Mouse (Mus musculus): ENCODE results near the gene Matn4. TPM values are rescaled to one million over a fixed set of nuclear protein-coding genes. Genes with fewer than 3 reads are reported as not detected.

The Matn4 gene
- polyA plus RNA-seq, 1 experiment from 2014 or later: 0.91 TPM

GRCm38 (mm10) chr2:164414167-164414566 lies 9.2 kb upstream of the Matn4 start:
- Histone ChIP-seq H3K27ac (ENCODE audit: low read depth, low read length) (no peak overlapping the region), H3K4me1 (replicated peaks; ENCODE audit: control insufficient read depth, insufficient read depth, low read length) (no peaks in the 10 kb centered on the region), H3K4me2 (replicated peaks; ENCODE audit: low read depth, low read length) (0 out of 2 replicates have a peak overlapping the region, but pooled peaks have one; percentile 23), H3K27me3 (ENCODE audit: control insufficient read depth, insufficient read depth, low read length) (peaks cover 14% of the 10 kb centered on the region), H3K9me3 (ENCODE audit: control insufficient read depth, low read length) (no peaks in the 10 kb centered on the region), H3K9ac (ENCODE audit: low read depth, low read length) (no peak overlapping the region), H3K4me3 (ENCODE audit: low read depth, low read length) (no peak overlapping the region), H3K36me3 (ENCODE audit: control insufficient read depth, insufficient read depth, low read length) (no peaks in the 10 kb centered on the region)
- DNase-seq (ENCODE audit: low spot score) (no peak), ATAC-seq (ENCODE audit: low FRiP score) (no peak)
- 23% methylated on average over 27 of the region's 28 CpGs for WGBS

- H3K4me1 ChIP-seq (replicated peaks; ENCODE audit: control insufficient read depth, insufficient read depth, low read length): peaks cover 4% of the 10 kb centered on the region; the same call in 1 of the 2 replicates
- DNase-seq (ENCODE audit: low spot score) (peak; percentile 85), ATAC-seq (ENCODE audit: low FRiP score) (no peak)
- H3K9me3 ChIP-seq (ENCODE audit: control insufficient read depth, low read length): no peaks in the 10 kb centered on the region
- H3K36me3 ChIP-seq (ENCODE audit: control insufficient read depth, insufficient read depth, low read length): no peaks in the 10 kb centered on the region
- no peak overlapping the region for H3K4me3 ChIP-seq (ENCODE audit: low read depth, low read length)
- no peak overlapping the region for H3K27ac ChIP-seq (ENCODE audit: low read depth, low read length)
- no peak overlapping the region for H3K4me2 ChIP-seq (replicated peaks; ENCODE audit: low read depth, low read length)
- WGBS: 2% methylated on average over 22 of the region's 22 CpGs
- H3K27me3 ChIP-seq (ENCODE audit: control insufficient read depth, insufficient read depth, low read length): peaks cover 66% of the 10 kb centered on the region
- H3K9ac ChIP-seq (ENCODE audit: low read depth, low read length): no peak overlapping the region
These were observed 2.7 kb upstream of the Matn4 start for GRCm38 (mm10) chr2:164407708-164408107.

- Histone ChIP-seq H3K36me3 (ENCODE audit: control insufficient read depth, insufficient read depth, low read length) (no peaks in the 10 kb centered on the region), H3K4me2 (replicated peaks; ENCODE audit: low read depth, low read length) (no peak overlapping the region), H3K9me3 (ENCODE audit: control insufficient read depth, low read length) (no peaks in the 10 kb centered on the region), H3K27me3 (ENCODE audit: control insufficient read depth, insufficient read depth, low read length) (peaks cover 85% of the 10 kb centered on the region), H3K4me1 (replicated peaks; ENCODE audit: control insufficient read depth, insufficient read depth, low read length) (peaks cover 4% of the 10 kb centered on the region; the same call in 1 of the 2 replicates), H3K9ac (ENCODE audit: low read depth, low read length) (no peak overlapping the region), H3K4me3 (ENCODE audit: low read depth, low read length) (no peak overlapping the region), H3K27ac (ENCODE audit: low read depth, low read length) (no peak overlapping the region)
- ATAC-seq (ENCODE audit: low FRiP score): no peak
- WGBS: 49% methylated on average over 5 of the region's 5 CpGs
- DNase-seq (ENCODE audit: low spot score): no peak
These were observed 559 bp upstream of the Matn4 start for GRCm38 (mm10) chr2:164405519-164405918.

GRCm38 (mm10) chr2:164404082-164404990 lies 624 bp downstream of the Matn4 start:
- Histone ChIP-seq H3K27ac (ENCODE audit: low read depth, low read length) (no peak overlapping the region), H3K36me3 (ENCODE audit: control insufficient read depth, insufficient read depth, low read length) (no peaks in the 10 kb centered on the region), H3K9ac (ENCODE audit: low read depth, low read length) (no peak overlapping the region), H3K9me3 (ENCODE audit: control insufficient read depth, low read length) (no peaks in the 10 kb centered on the region), H3K4me3 (ENCODE audit: low read depth, low read length) (peak overlapping the region; percentile 23), H3K27me3 (ENCODE audit: control insufficient read depth, insufficient read depth, low read length) (peaks cover 91% of the 10 kb centered on the region), H3K4me2 (replicated peaks; ENCODE audit: low read depth, low read length) (peak overlapping the region; percentile 44), H3K4me1 (replicated peaks; ENCODE audit: control insufficient read depth, insufficient read depth, low read length) (peaks cover 4% of the 10 kb centered on the region; the same call in 1 of the 2 replicates)
- peak; percentile 55 for DNase-seq (ENCODE audit: low spot score)
- no peak for ATAC-seq (ENCODE audit: low FRiP score)
- WGBS: 1% methylated on average over 44 of the region's 49 CpGs

GRCm38 (mm10) chr2:164403396-164404081 lies 1.4 kb downstream of the Matn4 start:
- Histone ChIP-seq H3K4me2 (replicated peaks; ENCODE audit: low read depth, low read length) (no peak overlapping the region; the same call in 1 of the 2 replicates), H3K4me1 (replicated peaks; ENCODE audit: control insufficient read depth, insufficient read depth, low read length) (peaks cover 4% of the 10 kb centered on the region; the same call in 1 of the 2 replicates), H3K9ac (ENCODE audit: low read depth, low read length) (no peak overlapping the region), H3K27me3 (ENCODE audit: control insufficient read depth, insufficient read depth, low read length) (peaks cover 92% of the 10 kb centered on the region), H3K4me3 (ENCODE audit: low read depth, low read length) (no peak overlapping the region), H3K9me3 (ENCODE audit: control insufficient read depth, low read length) (no peaks in the 10 kb centered on the region), H3K27ac (ENCODE audit: low read depth, low read length) (no peak overlapping the region), H3K36me3 (ENCODE audit: control insufficient read depth, insufficient read depth, low read length) (no peaks in the 10 kb centered on the region)
- no peak; the same call in 1 of the 2 replicates for ATAC-seq (ENCODE audit: low FRiP score)
- DNase-seq (ENCODE audit: low spot score): no peak
- WGBS: 9% methylated on average over 14 of the region's 14 CpGs

- no peaks in the 10 kb centered on the region for H3K36me3 ChIP-seq (ENCODE audit: control insufficient read depth, insufficient read depth, low read length)
- no peak within 1 kb of the TSS for H3K9ac ChIP-seq (ENCODE audit: low read depth, low read length)
- peaks cover 4% of the 10 kb centered on the region; the same call in 1 of the 2 replicates for H3K4me1 ChIP-seq (replicated peaks; ENCODE audit: control insufficient read depth, insufficient read depth, low read length)
- no peak within 1 kb of the TSS for H3K27ac ChIP-seq (ENCODE audit: low read depth, low read length)
- H3K9me3 ChIP-seq (ENCODE audit: control insufficient read depth, low read length): no peaks in the 10 kb centered on the region
- WGBS: 3% methylated on average over 17 of the region's 17 CpGs
- DNase-seq (ENCODE audit: low spot score) (peak; percentile 89), ATAC-seq (ENCODE audit: low FRiP score) (0 out of 2 replicates have a peak, but pooled peaks have one; percentile 10)
- H3K4me2 ChIP-seq (replicated peaks; ENCODE audit: low read depth, low read length): no peak within 1 kb of the TSS; the same call in 1 of the 2 replicates
- H3K4me3 ChIP-seq (ENCODE audit: low read depth, low read length): no peak within 1 kb of the TSS
- H3K27me3 ChIP-seq (ENCODE audit: control insufficient read depth, insufficient read depth, low read length): peaks cover 87% of the 10 kb centered on the region
These were observed 2.1 kb downstream of the Matn4 start, which contains the start of gene Rbpjl for GRCm38 (mm10) chr2:164402906-164403305. TSS of gene Rbpjl (plus strand) at chr2:164403141.

GRCm38 (mm10) chr2:164396911-164397310 lies 8.0 kb downstream of the Matn4 start:
- no peak overlapping the region for H3K4me3 ChIP-seq (ENCODE audit: low read depth, low read length)
- H3K4me2 ChIP-seq (replicated peaks; ENCODE audit: low read depth, low read length): no peak overlapping the region
- ATAC-seq (ENCODE audit: low FRiP score): no peak
- no peaks in the 10 kb centered on the region for H3K36me3 ChIP-seq (ENCODE audit: control insufficient read depth, insufficient read depth, low read length)
- H3K27me3 ChIP-seq (ENCODE audit: control insufficient read depth, insufficient read depth, low read length): peaks cover 33% of the 10 kb centered on the region
- no peaks in the 10 kb centered on the region for H3K4me1 ChIP-seq (replicated peaks; ENCODE audit: control insufficient read depth, insufficient read depth, low read length)
- DNase-seq (ENCODE audit: low spot score): no peak
- no peak overlapping the region for H3K27ac ChIP-seq (ENCODE audit: low read depth, low read length)
- WGBS: 76% methylated on average over 12 of the region's 12 CpGs
- H3K9me3 ChIP-seq (ENCODE audit: control insufficient read depth, low read length): no peaks in the 10 kb centered on the region
- no peak overlapping the region for H3K9ac ChIP-seq (ENCODE audit: low read depth, low read length)

GRCm38 (mm10) chr2:164396076-164396475 lies 8.9 kb downstream of the Matn4 start:
- Histone ChIP-seq H3K27me3 (ENCODE audit: control insufficient read depth, insufficient read depth, low read length) (peaks cover 25% of the 10 kb centered on the region), H3K36me3 (ENCODE audit: control insufficient read depth, insufficient read depth, low read length) (no peaks in the 10 kb centered on the region), H3K9ac (ENCODE audit: low read depth, low read length) (no peak overlapping the region), H3K27ac (ENCODE audit: low read depth, low read length) (no peak overlapping the region), H3K4me2 (replicated peaks; ENCODE audit: low read depth, low read length) (no peak overlapping the region), H3K9me3 (ENCODE audit: control insufficient read depth, low read length) (no peaks in the 10 kb centered on the region), H3K4me1 (replicated peaks; ENCODE audit: control insufficient read depth, insufficient read depth, low read length) (no peaks in the 10 kb centered on the region), H3K4me3 (ENCODE audit: low read depth, low read length) (no peak overlapping the region)
- ATAC-seq (ENCODE audit: low FRiP score): no peak
- 92% methylated on average over 7 of the region's 7 CpGs for WGBS
- DNase-seq (ENCODE audit: low spot score): no peak

All from hindbrain, embryonic 11.5 days (tissue).